Mouse (Mus musculus): ENCODE measurements around the gene Fam120b.

DNA sequence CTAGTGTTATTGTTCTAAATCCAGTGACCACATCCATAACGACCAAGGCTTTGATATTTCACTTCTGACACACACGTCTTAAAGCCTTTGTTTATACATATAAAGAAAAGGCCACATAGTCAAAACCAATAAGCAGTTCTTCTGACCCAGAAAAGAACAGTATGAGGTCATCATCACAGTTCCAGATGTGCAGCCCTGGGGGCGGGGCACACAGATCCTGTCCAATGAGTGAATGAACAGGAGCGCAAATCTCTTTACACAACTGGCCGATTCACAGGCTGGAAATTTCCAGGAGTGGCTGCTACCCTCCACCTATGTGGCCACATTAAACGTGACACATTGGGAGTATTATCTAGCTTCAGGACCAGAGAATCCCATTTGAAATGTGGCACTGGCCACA lies 33.4 kb downstream of the Fam120b start:
- no peak for TF ChIP-seq CTCF (IDR thresholded peaks at IDR 0.05; ENCODE audit: low read depth, low read length)
- no peak for TF ChIP-seq POLR2A (IDR thresholded peaks at IDR 0.05; ENCODE audit: extremely low read depth, insufficient read depth, low read length)

All from liver, adult 2 months (tissue).